Mouse (Mus musculus): ENCODE measurements around the gene Pla2g15. TPM values are rescaled to one million over a fixed set of nuclear protein-coding genes. Genes with fewer than 3 reads are reported as not detected.

The Pla2g15 gene
- total and polyA plus RNA-seq, 3 experiments = 6.9 to 8.0 (median 7.0) TPM

DNA sequence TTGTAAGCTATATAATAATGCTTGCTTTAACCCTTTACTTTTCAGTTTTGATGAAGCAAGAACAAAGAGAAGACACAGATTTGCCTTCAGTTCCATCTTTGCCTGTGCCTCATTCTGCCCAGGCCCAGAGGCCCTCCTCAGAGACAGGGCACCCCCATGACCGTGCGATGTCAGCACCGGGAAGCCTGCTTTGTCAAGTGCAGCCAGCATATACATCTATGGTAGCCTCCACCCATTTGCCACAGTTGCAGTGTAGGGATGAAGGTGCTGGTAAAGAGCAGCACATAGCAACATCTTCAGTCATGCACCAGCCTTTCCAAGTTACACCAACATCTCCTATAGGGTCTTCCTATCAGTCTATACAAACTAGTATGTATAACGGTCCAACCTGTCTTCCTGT, 42.1 kb upstream of the Pla2g15 start:
- Histone ChIP-seq H3K36me3 (replicated peaks in 1 of 2; ENCODE audit: control insufficient read depth in 1 of 2, insufficient read depth in 1 of 2, low read length in 1 of 2) (peaks cover 48 to 91% of the 10 kb centered on the region in 2 experiments), H3K4me2 (ENCODE audit: insufficient read depth, low read depth, poor library complexity, severe bottlenecking) (no peak overlapping the region), H3K4me3 (replicated peaks in 1 of 3; ENCODE audit: low read depth in 2 of 3, low read length in 2 of 3, poor library complexity in 1 of 3) (no peak overlapping the region), H3K79me2 (replicated peaks; ENCODE audit: control insufficient read depth, extremely low read depth, insufficient read depth, poor library complexity, severe bottlenecking) (peaks cover 21% of the 10 kb centered on the region), H3K9ac (ENCODE audit: insufficient read depth, low read depth) (no peak overlapping the region), H3K4me1 (ENCODE audit: control insufficient read depth in 1 of 2, insufficient read depth in 2 of 2) (no peaks in the 10 kb centered on the region), H3K27ac (ENCODE audit: insufficient read depth, low read depth) (no peak overlapping the region), H3K27me3 (replicated peaks) (no peaks in the 10 kb centered on the region), H3K9me3 (replicated peaks; ENCODE audit: low read length) (no peaks in the 10 kb centered on the region)
- no peak for DNase-seq (ENCODE audit: extremely low read depth)
- dilution Hi-C loops (cut with MboI; ENCODE audit: extremely low pct_ligation_motif_present, extremely low pct_unique_long_range_greater_than_20kb, low sequenced_read_pairs) (no loop called here), in situ Hi-C loops (cut with MboI; ENCODE audit: low pct_ligation_motif_present, low pct_unique_long_range_greater_than_20kb, low sequenced_read_pairs) (no loop called here)
- TF ChIP-seq KAT2A (IDR thresholded peaks at IDR 0.05; ENCODE audit: insufficient replicate concordance, low read length) (no peak), MAZ (IDR thresholded peaks at IDR 0.05; ENCODE audit: low read depth, low read length) (no peak), TCF12 (IDR thresholded peaks at IDR 0.05; ENCODE audit: low read depth, low read length) (no peak), E2F4 (IDR thresholded peaks at IDR 0.05; ENCODE audit: insufficient replicate concordance, low read depth, low read length) (no peak), PAX5 (IDR thresholded peaks at IDR 0.05; ENCODE audit: low read length) (no peak), MXI1 (IDR thresholded peaks at IDR 0.05; ENCODE audit: low read depth, low read length) (no peak), ETS1 (conservative IDR thresholded peaks at IDR 0.05; ENCODE audit: low read depth, low read length) (no peak), POLR2A (IDR thresholded peaks at IDR 0.05; ENCODE audit: low read depth, low read length) (no peak), CHD2 (IDR thresholded peaks at IDR 0.05; ENCODE audit: low read length) (no peak), USF1 (IDR thresholded peaks at IDR 0.05; ENCODE audit: low read depth, low read length) (no peak)

DNA sequence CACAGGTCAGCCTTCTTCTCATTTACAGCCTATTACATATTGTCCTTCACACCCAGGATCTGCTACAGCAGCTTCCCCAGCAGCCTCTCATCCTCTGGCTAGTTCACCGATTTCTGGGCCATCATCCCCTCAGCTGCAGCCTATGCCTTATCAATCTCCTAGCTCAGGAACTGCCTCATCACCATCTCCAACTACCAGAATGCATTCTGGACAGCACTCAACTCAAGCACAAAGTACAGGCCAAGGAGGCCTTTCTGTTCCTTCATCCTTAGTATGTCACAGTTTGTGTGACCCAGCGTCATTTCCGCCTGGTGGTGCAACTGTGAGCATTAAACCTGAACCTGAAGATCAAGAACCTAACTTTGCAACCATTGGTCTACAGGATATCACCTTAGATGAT, 41.5 kb upstream of the Pla2g15 start:
- H3K36me3 ChIP-seq (replicated peaks in 1 of 2; ENCODE audit: control insufficient read depth in 1 of 2, insufficient read depth in 1 of 2, low read length in 1 of 2) = peaks cover 48 to 87% of the 10 kb centered on the region in 2 experiments

DNA sequence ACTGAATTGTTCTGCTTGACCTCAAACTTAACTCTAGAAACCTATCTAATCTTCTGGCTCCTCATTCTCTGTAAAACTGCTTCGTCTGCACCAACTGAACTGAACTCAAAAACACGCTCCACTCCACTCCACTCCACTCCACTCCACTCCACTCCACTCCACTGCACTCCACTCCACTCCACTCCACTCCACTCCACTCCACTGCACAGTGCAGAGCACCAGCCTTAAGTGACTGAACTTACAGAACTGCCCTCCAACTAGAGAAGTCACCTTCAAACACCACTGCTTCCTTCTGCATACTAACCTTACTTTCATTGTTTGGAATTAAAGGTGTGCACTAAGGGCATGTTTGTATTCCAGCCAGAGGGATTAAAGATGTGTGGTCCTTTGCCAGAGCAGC, 38.2 kb upstream of the Pla2g15 start:
- Histone ChIP-seq H3K36me3 (replicated peaks in 1 of 2; ENCODE audit: control insufficient read depth in 1 of 2, insufficient read depth in 1 of 2, low read length in 1 of 2) (peaks cover 57 to 80% of the 10 kb centered on the region in 2 experiments), H3K27me3 (replicated peaks) (no peaks in the 10 kb centered on the region), H3K4me1 (ENCODE audit: control insufficient read depth in 1 of 2, insufficient read depth in 2 of 2) (no peaks in the 10 kb centered on the region), H3K4me3 (replicated peaks in 1 of 3; ENCODE audit: low read depth in 2 of 3, low read length in 2 of 3, poor library complexity in 1 of 3) (no peak overlapping the region), H3K79me2 (replicated peaks; ENCODE audit: control insufficient read depth, extremely low read depth, insufficient read depth, poor library complexity, severe bottlenecking) (peaks cover 9% of the 10 kb centered on the region), H3K9ac (ENCODE audit: insufficient read depth, low read depth) (no peak overlapping the region), H3K27ac (ENCODE audit: insufficient read depth, low read depth) (no peak overlapping the region), H3K9me3 (replicated peaks; ENCODE audit: low read length) (no peaks in the 10 kb centered on the region), H3K4me2 (ENCODE audit: insufficient read depth, low read depth, poor library complexity, severe bottlenecking) (no peak overlapping the region)
- in situ Hi-C loops (cut with MboI; ENCODE audit: low pct_ligation_motif_present, low pct_unique_long_range_greater_than_20kb, low sequenced_read_pairs) = no loop called here
- no peak for DNase-seq (ENCODE audit: extremely low read depth)
- dilution Hi-C loops (cut with MboI; ENCODE audit: extremely low pct_ligation_motif_present, extremely low pct_unique_long_range_greater_than_20kb, low sequenced_read_pairs) = no loop called here
- TF ChIP-seq CTCF (conservative IDR thresholded peaks at IDR 0.05 in 1 of 2, IDR thresholded peaks at IDR 0.05 in 1 of 2; ENCODE audit: low read depth in 2 of 2, low read length in 2 of 2) = no peak
- no peak for TF ChIP-seq CHD1 (IDR thresholded peaks at IDR 0.05; ENCODE audit: low read depth, low read length)
- no peak for TF ChIP-seq MAFK (IDR thresholded peaks at IDR 0.05; ENCODE audit: insufficient replicate concordance, low read length)
- TF ChIP-seq MAX (IDR thresholded peaks at IDR 0.05; ENCODE audit: low read length) = no peak
- no peak for TF ChIP-seq JUND (conservative IDR thresholded peaks at IDR 0.05; ENCODE audit: low read depth, low read length)
- no peak for TF ChIP-seq CHD2 (IDR thresholded peaks at IDR 0.05; ENCODE audit: low read length)
- TF ChIP-seq SIN3A (IDR thresholded peaks at IDR 0.05; ENCODE audit: low read length) = no peak
- no peak for TF ChIP-seq JUN (IDR thresholded peaks at IDR 0.05; ENCODE audit: insufficient read depth, low read depth, low read length)

More for the DNA sequence above, 41.5 kb upstream of the Pla2g15 start:
- TF ChIP-seq PAX5 (IDR thresholded peaks at IDR 0.05; ENCODE audit: low read length) (no peak), MEF2A (IDR thresholded peaks at IDR 0.05; ENCODE audit: borderline replicate concordance, low read depth, low read length) (no peak)
- dilution Hi-C loops (cut with MboI; ENCODE audit: extremely low pct_ligation_motif_present, extremely low pct_unique_long_range_greater_than_20kb, low sequenced_read_pairs) (no loop called here), in situ Hi-C loops (cut with MboI; ENCODE audit: low pct_ligation_motif_present, low pct_unique_long_range_greater_than_20kb, low sequenced_read_pairs) (no loop called here)
- no peak overlapping the region for H3K4me3 ChIP-seq (replicated peaks in 1 of 3; ENCODE audit: low read depth in 2 of 3, low read length in 2 of 3, poor library complexity in 1 of 3)
- H3K4me1 ChIP-seq (ENCODE audit: control insufficient read depth in 1 of 2, insufficient read depth in 2 of 2) = no peaks in the 10 kb centered on the region
- H3K4me2 ChIP-seq (ENCODE audit: insufficient read depth, low read depth, poor library complexity, severe bottlenecking) = no peak overlapping the region
- peaks cover 21% of the 10 kb centered on the region for H3K79me2 ChIP-seq (replicated peaks; ENCODE audit: control insufficient read depth, extremely low read depth, insufficient read depth, poor library complexity, severe bottlenecking)
- H3K9me3 ChIP-seq (replicated peaks; ENCODE audit: low read length) = no peaks in the 10 kb centered on the region
- DNase-seq (ENCODE audit: extremely low read depth) = no peak
- H3K27ac ChIP-seq (ENCODE audit: insufficient read depth, low read depth) = no peak overlapping the region
- no peak overlapping the region for H3K9ac ChIP-seq (ENCODE audit: insufficient read depth, low read depth)
- no peaks in the 10 kb centered on the region for H3K27me3 ChIP-seq (replicated peaks)
